Mouse (Mus musculus) liver, postnatal 0 days (tissue): ENCODE data around the gene Tbkbp1.

Experiments used
- CTCF ChIP-seq: sonication (generic); IDR thresholded peaks from 2 replicates; pipeline ENCODE4 v1.5.1; 2016; ENCODE audit warnings: antibody characterized with exemption, low read depth
- EP300 ChIP-seq: IDR thresholded peaks from 2 replicates; pipeline ENCODE4 v1.6.1; 2016; ENCODE audit warnings: antibody characterized with exemption, low read depth, mild to moderate bottlenecking

- TF ChIP-seq CTCF (no peak), EP300 (no peak)
These were observed 33.6 kb upstream of the Tbkbp1 start for GRCm38 (mm10) chr11:97184875-97185274.
